ENCODE assay signal across 9 mouse cellular contexts in genomic region chr5:101893820-101894515, GRCm38 (mm10).
DNase-seq lines count a peak whose midpoint lies in the region; ATAC-seq and TF ChIP-seq lines count a peak whose summit lies in the region.
"Had no signal": no experiment of that assay in that cellular context is flagged by ENCODE, and none has a peak within 500 bp of the region (broad histone marks: within the 10 kb centered on the region; RNA-seq: fewer than 3 reads in every experiment).

No protein-coding gene starts in this region.

- H3K9ac ChIP-seq in liver, postnatal 0 days (replicated peaks) = no peak overlapping the region

- WGBS in liver, postnatal 0 days (ENCODE audit: insufficient replicate concordance) = 72% methylated on average over 13 of the region's 13 CpGs

- no peaks in the 10 kb centered on the region for H3K9me3 ChIP-seq in liver, postnatal 0 days (ENCODE audit: low read length)

- H3K4me3 ChIP-seq in liver, postnatal 0 days (ENCODE audit: low read depth, low read length) = no peak overlapping the region

- intact Hi-C loops in gastrocnemius, postnatal 36 days (cut with DNase I) = loop anchor here (2.0 kb wide), 1 partner anchor 181 kb away; no protein-coding TSS in a partner anchor

- H3K27me3 ChIP-seq in liver, postnatal 0 days (ENCODE audit: insufficient read depth, low read length) = no peaks in the 10 kb centered on the region
- H3K27me3 ChIP-seq: Patski had no signal

- H3K4me1 ChIP-seq in liver, postnatal 0 days (ENCODE audit: insufficient read depth) = no peaks in the 10 kb centered on the region

- peak; percentile 63 for TF ChIP-seq CTCF in liver, postnatal 0 days (IDR thresholded peaks at IDR 0.05; ENCODE audit: low read depth)
- TF ChIP-seq CTCF in brain, embryonic 14.5 days (IDR thresholded peaks at IDR 0.05; ENCODE audit: borderline replicate concordance, extremely low read depth, insufficient read depth, insufficient read length) = peak; percentile 62; the same call in 1 of the 2 replicates

- peak; percentile 18 for DNase-seq in gastrocnemius, adult 18-20 months (ENCODE audit: low spot score)
- DNase-seq in gastrocnemius, postnatal 36 days = no peak
- DNase-seq in liver, postnatal 0 days = no peak
- DNase-seq in liver = no peak
- peak; percentile 51 for DNase-seq in brain, embryonic 14.5 days (ENCODE audit: low read depth)
- peak; percentile 19 for DNase-seq in forelimb bud, embryonic 11.5 days (ENCODE audit: low read depth, low spot score)
- DNase-seq in spleen, postnatal 14 days (ENCODE audit: low spot score in 2 of 2) = no peak
- DNase-seq in ovary, postnatal 10 days (ENCODE audit: low spot score) = no peak

- no peak overlapping the region for H3K27ac ChIP-seq in liver, postnatal 0 days (ENCODE audit: low read depth)

- no peak for ATAC-seq in liver, postnatal 0 days
- ATAC-seq: Patski had no signal

- TF ChIP-seq POLR2A in brain, embryonic 14.5 days (IDR thresholded peaks at IDR 0.05; ENCODE audit: borderline replicate concordance, extremely low read depth, insufficient read depth, insufficient read length, poor library complexity, severe bottlenecking) = no peak

- peaks cover 67% of the 10 kb centered on the region for H3K36me3 ChIP-seq in liver, postnatal 0 days (replicated peaks; ENCODE audit: insufficient read depth, low read length)

- TF ChIP-seq EP300 in liver, postnatal 0 days (IDR thresholded peaks at IDR 0.05; ENCODE audit: low read depth) = no peak

- no peak overlapping the region for H3K4me2 ChIP-seq in liver, postnatal 0 days (ENCODE audit: low read depth, low read length)

Comparison
In these comparisons a context has a peak if more than half of its experiments do, and no peak if none do; other contexts are left out.
1. DNase-seq: peak in gastrocnemius, adult 18-20 months (single experiment), brain, embryonic 14.5 days (single experiment) and forelimb bud, embryonic 11.5 days (single experiment); none in gastrocnemius, postnatal 36 days (0 of 2), liver, postnatal 0 days (single experiment), liver (single experiment), spleen, postnatal 14 days (0 of 2) and ovary, postnatal 10 days (single experiment).